Mouse (Mus musculus): ENCODE measurements around the gene Agbl3.

- TF ChIP-seq POLR2A (IDR thresholded peaks at IDR 0.05; ENCODE audit: low read depth, low read length) (no peak), CTCF (IDR thresholded peaks at IDR 0.05; ENCODE audit: extremely low read depth, insufficient read length, insufficient replicate concordance, low read depth, low read length) (no peak)
Observed at GRCm38 (mm10) chr6:34862381-34862780, 82.1 kb downstream of the Agbl3 start.
